Mouse (Mus musculus) limb, embryonic 15.5 days (tissue): Measurements from ENCODE around the gene Hdgfl3. TPM values are rescaled to one million over a fixed set of nuclear protein-coding genes. Genes with fewer than 3 reads are reported as not detected.

Source experiments
- ATAC-seq: fragments of 200-750 bp; cut with Nextera tagmentation; 2 replicates; pipeline ENCODE4 v1.8.0; 2017; ENCODE audit warnings: low read depth, moderate TSS enrichment; ENCODE audit not compliant: insufficient number of reproducible peaks, low FRiP score, low TSS enrichment
- H3K27ac ChIP-seq: fragments of 300-500 bp; sonication (generic); 2 replicates; pipeline ENCODE4 v1.5.1; 2015; ENCODE audit warnings: moderate library complexity, mild to moderate bottlenecking, inconsistent platforms
- H3K27me3 ChIP-seq: fragments of 300-500 bp; sonication (generic); 2 replicates; pipeline ENCODE4 v1.6.1; 2015; ENCODE audit warnings: inconsistent platforms
- H3K36me3 ChIP-seq: fragments of 300-500 bp; sonication (generic); 2 replicates; pipeline ENCODE4 v1.6.1; 2015; ENCODE audit warnings: inconsistent platforms
- H3K4me1 ChIP-seq: fragments of 300-500 bp; sonication (generic); 2 replicates; pipeline ENCODE4 v1.6.1; 2015; ENCODE audit warnings: inconsistent platforms
- H3K4me2 ChIP-seq: fragments of 300-500 bp; sonication (generic); 2 replicates; pipeline ENCODE4 v1.6.1; 2015; ENCODE audit warnings: mild to moderate bottlenecking, inconsistent platforms
- H3K4me3 ChIP-seq: fragments of 300-500 bp; sonication (generic); 2 replicates; pipeline ENCODE4 v1.5.1; 2015; ENCODE audit warnings: mild to moderate bottlenecking, inconsistent platforms
- H3K9ac ChIP-seq: fragments of 300-500 bp; sonication (generic); 2 replicates; pipeline ENCODE4 v1.6.1; 2015; ENCODE audit warnings: inconsistent platforms
- H3K9me3 ChIP-seq: fragments of 300-500 bp; sonication (generic); 2 replicates; pipeline ENCODE4 v1.6.1; 2016; ENCODE audit warnings: inconsistent platforms
- WGBS: fragments of 180-500 bp; shearing (Covaris S2); methylation state at CpG from one replicate; pipeline ENCODE4 v1.1.7; 2015; 5-methylcytosine and 5-hydroxymethylcytosine counted together
- polyA plus RNA-seq: library from polyadenylated mRNA; unstranded; fragments of >200 nt; fragmentation: Nextera tagmentation; extraction: Ambion mirVana; gene quantifications from 2 replicates; pipeline ENCODE4 v1.2.1, GENCODE M21; 2015

The Hdgfl3 gene
- polyA plus RNA-seq, 1 experiment from 2014 or later = 14.0 TPM

DNA sequence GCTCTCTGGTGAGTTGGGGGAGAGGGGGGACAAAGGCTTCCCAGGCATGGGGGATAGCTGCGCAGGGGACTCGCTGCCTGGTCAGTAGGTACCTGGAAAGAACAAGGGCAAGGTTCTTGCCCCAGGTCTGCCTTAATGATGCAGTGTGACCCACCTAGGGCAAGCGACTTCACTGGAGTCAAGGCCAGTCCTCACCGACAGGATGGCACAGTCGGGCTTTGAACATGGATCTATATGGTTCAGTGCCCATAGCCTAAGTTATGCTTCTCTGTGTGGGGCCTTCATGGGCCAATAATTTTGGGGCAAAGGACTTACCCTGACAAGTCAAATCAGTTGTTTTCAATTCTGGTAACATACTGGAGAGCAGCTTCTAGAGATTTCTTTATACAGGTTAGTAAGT lies 533 bp upstream of the Hdgfl3 start:
- 3% methylated on average over 5 of the region's 5 CpGs for WGBS
- peak overlapping the region; percentile 61 for H3K4me3 ChIP-seq
- peak overlapping the region; percentile 80 for H3K4me2 ChIP-seq
- no peak for ATAC-seq
- H3K27ac ChIP-seq = 0 out of 2 replicates have a peak overlapping the region, but pooled peaks have one; percentile 93
- no peaks in the 10 kb centered on the region for H3K36me3 ChIP-seq
- H3K9me3 ChIP-seq = no peaks in the 10 kb centered on the region
- peaks cover 7% of the 10 kb centered on the region; the same call in 1 of the 2 replicates for H3K4me1 ChIP-seq
- no peaks in the 10 kb centered on the region for H3K27me3 ChIP-seq
- H3K9ac ChIP-seq = peak overlapping the region; percentile 92; the same call in 1 of the 2 replicates

GRCm38 (mm10) chr7:81933601-81934266 lies 539 bp downstream of the Hdgfl3 start:
- H3K27ac ChIP-seq = peak overlapping the region; percentile 93
- no peaks in the 10 kb centered on the region for H3K27me3 ChIP-seq
- peak; percentile 65 for ATAC-seq
- H3K4me2 ChIP-seq = peak overlapping the region; percentile 80
- peak overlapping the region; percentile 92 for H3K9ac ChIP-seq
- peak overlapping the region; percentile 61 for H3K4me3 ChIP-seq
- H3K9me3 ChIP-seq = no peaks in the 10 kb centered on the region
- no peaks in the 10 kb centered on the region for H3K36me3 ChIP-seq
- under 1% methylated on average over 91 of the region's 103 CpGs for WGBS
- H3K4me1 ChIP-seq = peaks cover 7% of the 10 kb centered on the region; the same call in 1 of the 2 replicates

DNA sequence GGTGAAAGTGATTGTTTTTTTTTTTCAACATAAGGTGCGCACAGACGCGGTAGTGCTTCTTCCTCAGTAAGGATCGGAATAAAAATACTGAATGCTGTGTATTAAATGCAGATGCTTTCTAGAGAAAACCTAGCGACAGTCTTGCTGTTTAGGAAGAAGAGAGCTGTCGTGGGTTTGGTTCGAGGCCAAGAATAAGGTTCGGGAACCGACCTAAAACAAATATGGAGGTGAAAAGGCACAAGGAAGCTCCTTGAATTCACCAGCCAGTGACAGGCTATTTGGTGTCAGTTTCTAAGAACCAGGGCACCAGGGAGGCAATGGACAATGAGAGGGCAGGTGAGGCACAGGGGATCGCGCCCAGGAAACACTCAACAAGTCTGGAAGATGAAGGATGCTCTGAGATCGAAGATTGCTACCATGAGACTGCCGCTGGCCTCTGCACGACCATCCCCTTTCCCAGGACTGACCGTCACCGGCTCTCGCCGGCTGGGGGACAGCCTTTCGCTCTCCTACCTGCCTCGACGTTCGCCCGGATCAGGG lies 1.1 kb downstream of the Hdgfl3 start:
- 3% methylated on average over 23 of the region's 23 CpGs for WGBS
- H3K4me1 ChIP-seq = peaks cover 7% of the 10 kb centered on the region; the same call in 1 of the 2 replicates
- no peaks in the 10 kb centered on the region for H3K9me3 ChIP-seq
- no peaks in the 10 kb centered on the region for H3K36me3 ChIP-seq
- peak overlapping the region; percentile 80 for H3K4me2 ChIP-seq
- ATAC-seq = peak; percentile 32; the same call in 1 of the 2 replicates
- no peaks in the 10 kb centered on the region for H3K27me3 ChIP-seq
- H3K27ac ChIP-seq = peak overlapping the region; percentile 93
- peak overlapping the region; percentile 61 for H3K4me3 ChIP-seq
- peak overlapping the region; percentile 92 for H3K9ac ChIP-seq

- ATAC-seq = no peak
- H3K4me2 ChIP-seq = peak overlapping the region; percentile 80
- 18% methylated on average over 5 of the region's 5 CpGs for WGBS
- H3K27ac ChIP-seq = no peak overlapping the region
- H3K9ac ChIP-seq = 0 out of 2 replicates have a peak overlapping the region, but pooled peaks have one; percentile 92
- H3K9me3 ChIP-seq = no peaks in the 10 kb centered on the region
- no peaks in the 10 kb centered on the region for H3K36me3 ChIP-seq
- H3K4me3 ChIP-seq = peak overlapping the region; percentile 61
- peaks cover 7% of the 10 kb centered on the region; the same call in 1 of the 2 replicates for H3K4me1 ChIP-seq
- H3K27me3 ChIP-seq = no peaks in the 10 kb centered on the region
Observed at GRCm38 (mm10) chr7:81932521-81933045, 1.7 kb downstream of the Hdgfl3 start.

- Histone ChIP-seq H3K9me3 (no peaks in the 10 kb centered on the region), H3K27ac (no peak overlapping the region), H3K36me3 (no peaks in the 10 kb centered on the region), H3K27me3 (no peaks in the 10 kb centered on the region), H3K4me3 (no peak overlapping the region), H3K4me2 (no peak overlapping the region), H3K9ac (no peak overlapping the region), H3K4me1 (peaks cover 4% of the 10 kb centered on the region; the same call in 1 of the 2 replicates)
- 70% methylated on average over 7 of the region's 7 CpGs for WGBS
- no peak for ATAC-seq
Observed at GRCm38 (mm10) chr7:81928998-81929397, 5.3 kb downstream of the Hdgfl3 start.

GRCm38 (mm10) chr7:81921379-81921952 lies 12.8 kb downstream of the Hdgfl3 start:
- no peaks in the 10 kb centered on the region for H3K36me3 ChIP-seq
- 67% methylated on average over 1 of the region's 1 CpGs for WGBS
- no peak overlapping the region for H3K9ac ChIP-seq
- no peaks in the 10 kb centered on the region for H3K4me1 ChIP-seq
- no peak overlapping the region for H3K27ac ChIP-seq
- no peak overlapping the region for H3K4me3 ChIP-seq
- no peak for ATAC-seq
- H3K9me3 ChIP-seq = no peaks in the 10 kb centered on the region
- H3K27me3 ChIP-seq = no peaks in the 10 kb centered on the region
- no peak overlapping the region for H3K4me2 ChIP-seq

DNA sequence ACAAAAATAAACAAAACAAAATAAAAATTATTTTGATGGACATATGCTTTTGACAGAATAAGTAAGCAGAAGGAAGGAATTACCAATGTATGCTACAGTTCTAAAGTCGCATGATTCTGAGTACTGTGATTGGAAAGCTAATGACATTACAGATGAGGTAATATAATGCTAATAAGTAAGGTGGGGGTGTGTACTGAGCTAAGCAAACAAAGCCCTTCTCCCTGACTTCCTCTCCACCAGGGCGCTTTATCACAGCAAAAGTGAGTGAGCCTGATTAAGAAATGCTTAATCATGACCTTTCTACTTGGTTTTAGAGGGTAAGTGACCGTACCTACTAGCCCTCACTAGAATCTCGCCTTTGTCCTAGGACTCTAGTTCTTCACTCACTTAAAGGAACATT lies 14.0 kb downstream of the Hdgfl3 start:
- no peaks in the 10 kb centered on the region for H3K27me3 ChIP-seq
- ATAC-seq = no peak
- H3K4me3 ChIP-seq = no peak overlapping the region
- H3K9me3 ChIP-seq = no peaks in the 10 kb centered on the region
- no peaks in the 10 kb centered on the region for H3K4me1 ChIP-seq
- 89% methylated on average over 4 of the region's 4 CpGs for WGBS
- H3K4me2 ChIP-seq = no peak overlapping the region
- H3K9ac ChIP-seq = no peak overlapping the region
- H3K27ac ChIP-seq = no peak overlapping the region
- no peaks in the 10 kb centered on the region for H3K36me3 ChIP-seq

- no peaks in the 10 kb centered on the region for H3K36me3 ChIP-seq
- H3K27ac ChIP-seq = no peak overlapping the region
- H3K9me3 ChIP-seq = no peaks in the 10 kb centered on the region
- no peak overlapping the region for H3K4me3 ChIP-seq
- WGBS = 21% methylated on average over 5 of the region's 5 CpGs
- ATAC-seq = no peak
- H3K27me3 ChIP-seq = no peaks in the 10 kb centered on the region
- no peak overlapping the region for H3K4me2 ChIP-seq
- H3K9ac ChIP-seq = no peak overlapping the region
- no peaks in the 10 kb centered on the region for H3K4me1 ChIP-seq
Observed at GRCm38 (mm10) chr7:81918316-81918715, 16.0 kb downstream of the Hdgfl3 start.

GRCm38 (mm10) chr7:81904926-81905325 lies 29.3 kb downstream of the Hdgfl3 start:
- Histone ChIP-seq H3K27ac (no peak overlapping the region), H3K9ac (no peak overlapping the region), H3K36me3 (no peaks in the 10 kb centered on the region), H3K4me2 (no peak overlapping the region), H3K4me1 (no peaks in the 10 kb centered on the region), H3K4me3 (no peak overlapping the region), H3K9me3 (no peaks in the 10 kb centered on the region), H3K27me3 (no peaks in the 10 kb centered on the region)
- ATAC-seq = no peak
- WGBS = 80% methylated on average over 2 of the region's 2 CpGs

DNA sequence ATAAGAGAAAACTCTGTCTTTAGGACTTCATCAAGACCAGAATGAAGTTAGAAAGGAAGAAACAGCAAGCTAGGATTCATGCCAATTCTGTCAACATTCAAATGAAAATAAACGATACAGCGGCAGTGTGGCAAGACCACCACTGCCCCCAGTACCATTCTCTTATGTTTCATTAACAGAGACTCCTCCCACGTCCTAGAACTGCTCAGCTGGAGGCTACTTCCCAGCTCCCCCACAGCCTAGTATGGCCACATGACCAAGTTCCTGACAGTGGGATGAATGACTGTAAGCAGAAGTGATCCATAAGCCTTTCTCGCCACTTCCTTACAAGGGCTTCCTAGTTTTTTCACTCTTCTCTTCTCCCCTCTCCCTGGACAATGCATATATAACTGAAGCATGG lies 30.2 kb downstream of the Hdgfl3 start:
- peaks cover 4% of the 10 kb centered on the region for H3K36me3 ChIP-seq
- no peak overlapping the region for H3K4me3 ChIP-seq
- no peak overlapping the region for H3K9ac ChIP-seq
- WGBS = 68% methylated on average over 4 of the region's 4 CpGs
- H3K4me2 ChIP-seq = no peak overlapping the region
- ATAC-seq = no peak
- H3K4me1 ChIP-seq = no peaks in the 10 kb centered on the region
- H3K27ac ChIP-seq = no peak overlapping the region
- H3K27me3 ChIP-seq = no peaks in the 10 kb centered on the region
- no peaks in the 10 kb centered on the region for H3K9me3 ChIP-seq

- no peak overlapping the region for H3K4me2 ChIP-seq
- peaks cover 7% of the 10 kb centered on the region for H3K36me3 ChIP-seq
- no peak overlapping the region for H3K9ac ChIP-seq
- H3K9me3 ChIP-seq = no peaks in the 10 kb centered on the region
- no peak overlapping the region for H3K4me3 ChIP-seq
- WGBS = 76% methylated on average over 11 of the region's 11 CpGs
- no peaks in the 10 kb centered on the region for H3K4me1 ChIP-seq
- H3K27me3 ChIP-seq = no peaks in the 10 kb centered on the region
- H3K27ac ChIP-seq = no peak overlapping the region
- no peak for ATAC-seq
Observed at GRCm38 (mm10) chr7:81899361-81899760, 34.9 kb downstream of the Hdgfl3 start.

- no peak overlapping the region for H3K27ac ChIP-seq
- no peaks in the 10 kb centered on the region for H3K27me3 ChIP-seq
- no peak overlapping the region for H3K9ac ChIP-seq
- WGBS = 88% methylated on average over 4 of the region's 4 CpGs
- no peak overlapping the region for H3K4me3 ChIP-seq
- H3K4me2 ChIP-seq = no peak overlapping the region
- H3K36me3 ChIP-seq = no peaks in the 10 kb centered on the region
- H3K4me1 ChIP-seq = no peaks in the 10 kb centered on the region
- no peaks in the 10 kb centered on the region for H3K9me3 ChIP-seq
- no peak for ATAC-seq
Observed at GRCm38 (mm10) chr7:81885128-81885527, 49.1 kb downstream of the Hdgfl3 start.
